Mouse (Mus musculus) spleen, adult 2 months (tissue): Measurements from ENCODE around the gene Isca2.

Source experiments
- CTCF ChIP-seq: fragments of 200-500 bp; IDR thresholded peaks from 2 replicates; pipeline ENCODE4 v1.5.1; 2011; ENCODE audit warnings: mild to moderate bottlenecking, inconsistent platforms; ENCODE audit not compliant: insufficient read depth, insufficient read length, insufficient replicate concordance; ENCODE audit errors: extremely low read depth
- POLR2A ChIP-seq: fragments of 200-500 bp; IDR thresholded peaks from 2 replicates; pipeline ENCODE4 v1.6.1; 2011; ENCODE audit warnings: low read depth, low read length, inconsistent platforms

GRCm38 (mm10) chr12:84790853-84791252, 17.8 kb downstream of the Isca2 start:
- TF ChIP-seq CTCF, result no peak
- no peak for TF ChIP-seq POLR2A
